22 mouse cellular contexts compared by ENCODE assay signal in the genomic region with DNA sequence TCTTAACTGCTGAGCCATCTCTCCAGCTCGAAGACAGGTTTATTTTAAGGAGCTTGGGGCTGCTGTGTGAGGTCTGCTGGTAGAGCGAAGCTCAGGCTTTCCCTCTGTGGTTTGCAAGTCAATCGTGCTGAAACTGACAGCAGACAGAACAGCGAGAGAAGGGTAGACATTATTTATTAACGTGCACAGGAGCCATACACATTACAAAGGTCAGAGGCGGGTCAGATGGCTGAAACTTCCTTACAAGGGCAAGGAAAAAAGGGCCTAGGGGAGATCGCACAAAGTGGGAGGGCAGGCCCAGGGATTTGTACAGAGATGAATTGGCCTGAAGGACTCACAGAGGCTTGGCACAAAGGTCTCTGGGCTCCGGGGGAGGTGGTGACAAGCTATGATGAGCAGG. TPM values are rescaled to one million over a fixed set of nuclear protein-coding genes. Genes with fewer than 3 reads are reported as not detected.
DNase-seq lines count a peak whose midpoint lies in the region; ATAC-seq and TF ChIP-seq lines count a peak whose summit lies in the region.
"Had no signal": no experiment of that assay in that cellular context is flagged by ENCODE, and none has a peak within 500 bp of the region (broad histone marks: within the 10 kb centered on the region; RNA-seq: fewer than 3 reads in every experiment).

No protein-coding gene starts in this region.

- DNase-seq in hindbrain, postnatal 0 days (ENCODE audit: low spot score) = no peak
- DNase-seq in kidney, postnatal 10 days = no peak
- DNase-seq in retina, postnatal 1 day = peak; percentile 26
- DNase-seq in testis, postnatal 10 days (ENCODE audit: low spot score) = no peak
- DNase-seq in right cerebral cortex, adult 2 months (ENCODE audit: low spot score in 2 of 2) = no peak
- DNase-seq: adrenal gland, postnatal 25 days; cerebellum, adult 8-10 months; cerebellum, postnatal 36 days; gastrocnemius, postnatal 10 days; lung, postnatal 10 days; right cerebral cortex, postnatal 14 days; thymus, postnatal 25 days had no signal

- no peak overlapping the region for H3K4me3 ChIP-seq in hindbrain, embryonic 13.5 days
- no peak overlapping the region for H3K4me3 ChIP-seq in hindbrain, postnatal 0 days (ENCODE audit: low read length)
- H3K4me3 ChIP-seq in kidney, embryonic 16.5 days (ENCODE audit: low read length) = no peak overlapping the region
- no peak overlapping the region for H3K4me3 ChIP-seq in intestine, embryonic 16.5 days (ENCODE audit: low read length)
- H3K4me3 ChIP-seq: forebrain, embryonic 10.5 days; hindbrain, embryonic 12.5 days; layer of hippocampus, adult 2 months; neural tube, embryonic 12.5 days had no signal

- ATAC-seq in hindbrain, embryonic 13.5 days (ENCODE audit: low FRiP score) = no peak
- no peak for ATAC-seq in hindbrain, postnatal 0 days
- ATAC-seq in kidney, embryonic 16.5 days (ENCODE audit: low FRiP score, low TSS enrichment) = peak; percentile 84
- peak; percentile 74 for ATAC-seq in intestine, embryonic 16.5 days
- ATAC-seq: forebrain, embryonic 16.5 days; inflammation-experienced regulatory T-cells, adult 6 months had no signal

- no peaks in the 10 kb centered on the region for H3K9me3 ChIP-seq in hindbrain, embryonic 13.5 days
- H3K9me3 ChIP-seq in hindbrain, postnatal 0 days (ENCODE audit: low read length) = no peaks in the 10 kb centered on the region
- H3K9me3 ChIP-seq in kidney, embryonic 16.5 days (ENCODE audit: low read length) = peaks cover 5% of the 10 kb centered on the region
- H3K9me3 ChIP-seq in intestine, embryonic 16.5 days (ENCODE audit: control insufficient read depth, low read length) = no peaks in the 10 kb centered on the region
- H3K9me3 ChIP-seq: hindbrain, embryonic 12.5 days; neural tube, embryonic 12.5 days had no signal

- 63% methylated on average over 8 of the region's 8 CpGs for WGBS in hindbrain, embryonic 13.5 days
- WGBS in hindbrain, postnatal 0 days = 65% methylated on average over 8 of the region's 8 CpGs
- 24% methylated on average over 8 of the region's 8 CpGs for WGBS in kidney, embryonic 16.5 days
- 25% methylated on average over 8 of the region's 8 CpGs for WGBS in intestine, embryonic 16.5 days

- TF ChIP-seq CTCF in hindbrain, postnatal 0 days (IDR thresholded peaks at IDR 0.05; ENCODE audit: low read depth) = no peak

- H3K36me3 ChIP-seq in hindbrain, embryonic 13.5 days = no peaks in the 10 kb centered on the region
- no peaks in the 10 kb centered on the region for H3K36me3 ChIP-seq in hindbrain, postnatal 0 days (ENCODE audit: insufficient read depth, low read length)
- H3K36me3 ChIP-seq in kidney, embryonic 16.5 days (ENCODE audit: insufficient read depth, low read length) = no peaks in the 10 kb centered on the region
- H3K36me3 ChIP-seq in intestine, embryonic 16.5 days (ENCODE audit: control insufficient read depth, insufficient read depth, low read length) = no peaks in the 10 kb centered on the region
- H3K36me3 ChIP-seq: forebrain, embryonic 10.5 days; hindbrain, embryonic 12.5 days; neural tube, embryonic 12.5 days had no signal

- 0 out of 2 replicates have a peak, but pooled peaks cover 11% of the 10 kb centered on the region for H3K4me1 ChIP-seq in hindbrain, embryonic 13.5 days (replicated peaks)
- 0 out of 2 replicates have a peak, but pooled peaks cover 4% of the 10 kb centered on the region for H3K4me1 ChIP-seq in hindbrain, postnatal 0 days (ENCODE audit: insufficient read depth, low read length)
- 0 out of 2 replicates have a peak, but pooled peaks cover 5% of the 10 kb centered on the region for H3K4me1 ChIP-seq in kidney, embryonic 16.5 days (ENCODE audit: insufficient read depth, low read length)
- peaks cover 6% of the 10 kb centered on the region; the same call in 1 of the 2 replicates for H3K4me1 ChIP-seq in intestine, embryonic 16.5 days (ENCODE audit: control insufficient read depth, insufficient read depth, low read length)
- H3K4me1 ChIP-seq: hindbrain, embryonic 12.5 days; neural tube, embryonic 12.5 days had no signal

- H3K4me2 ChIP-seq in hindbrain, embryonic 13.5 days = no peak overlapping the region
- H3K4me2 ChIP-seq in hindbrain, postnatal 0 days (ENCODE audit: low read depth, low read length) = no peak overlapping the region
- no peak overlapping the region for H3K4me2 ChIP-seq in kidney, embryonic 16.5 days (replicated peaks; ENCODE audit: low read depth, low read length)
- H3K4me2 ChIP-seq in intestine, embryonic 16.5 days (ENCODE audit: low read depth, low read length) = no peak overlapping the region
- H3K4me2 ChIP-seq: hindbrain, embryonic 12.5 days; midbrain, embryonic 11.5 days; neural tube, embryonic 12.5 days had no signal

- H3K9ac ChIP-seq in hindbrain, embryonic 13.5 days = no peak overlapping the region
- no peak overlapping the region for H3K9ac ChIP-seq in hindbrain, postnatal 0 days (replicated peaks; ENCODE audit: low read length)
- H3K9ac ChIP-seq in kidney, embryonic 16.5 days (replicated peaks; ENCODE audit: low read length) = no peak overlapping the region; the same call in 1 of the 2 replicates
- 0 out of 2 replicates have a peak overlapping the region, but pooled peaks have one; percentile 33 for H3K9ac ChIP-seq in intestine, embryonic 16.5 days (ENCODE audit: low read depth, low read length)
- H3K9ac ChIP-seq: hindbrain, embryonic 12.5 days; neural tube, embryonic 12.5 days had no signal

- H3K27ac ChIP-seq in hindbrain, embryonic 13.5 days = 0 out of 2 replicates have a peak overlapping the region, but pooled peaks have one; percentile 30
- no peak overlapping the region for H3K27ac ChIP-seq in hindbrain, postnatal 0 days
- peak overlapping the region; percentile 67 for H3K27ac ChIP-seq in kidney, embryonic 16.5 days (ENCODE audit: low read length)
- peak overlapping the region; percentile 31; the same call in 1 of the 2 replicates for H3K27ac ChIP-seq in intestine, embryonic 16.5 days (ENCODE audit: low read length)
- H3K27ac ChIP-seq: forebrain, embryonic 10.5 days; hindbrain, embryonic 12.5 days; layer of hippocampus, adult 2 months; neural tube, embryonic 12.5 days had no signal

- no peaks in the 10 kb centered on the region for H3K27me3 ChIP-seq in hindbrain, embryonic 13.5 days
- H3K27me3 ChIP-seq in hindbrain, postnatal 0 days (ENCODE audit: insufficient read depth, low read length) = no peaks in the 10 kb centered on the region
- no peaks in the 10 kb centered on the region for H3K27me3 ChIP-seq in kidney, embryonic 16.5 days (ENCODE audit: insufficient read depth, low read length)
- H3K27me3 ChIP-seq in intestine, embryonic 16.5 days (replicated peaks; ENCODE audit: control insufficient read depth, insufficient read depth, low read length) = no peaks in the 10 kb centered on the region
- H3K27me3 ChIP-seq: hindbrain, embryonic 12.5 days; neural tube, embryonic 12.5 days had no signal

RNA-seq across cellular contexts. Expression of a gene that starts 15.1 kb away (rescaled TPM):
- 42.5 and 48.2 TPM in 2 replicates for polyA plus RNA-seq in hindbrain, embryonic 13.5 days (2015; fragmentation: Nextera tagmentation; extraction: Ambion mirVana)
- 31.2 and 36.7 TPM in 2 replicates for total RNA-seq in hindbrain, postnatal 0 days (2014; rRNA removed)
- polyA plus RNA-seq in hindbrain, postnatal 0 days (2015; fragmentation: Nextera tagmentation; extraction: Ambion mirVana) = 25.0 and 25.1 TPM in 2 replicates
- 38.2 and 44.5 TPM in 2 replicates for polyA plus RNA-seq in kidney, embryonic 16.5 days (2015; fragmentation: Nextera tagmentation; extraction: Ambion mirVana)
- 25.7 and 27.4 TPM in 2 replicates for polyA plus RNA-seq in intestine, embryonic 16.5 days (2015; fragmentation: Nextera tagmentation; extraction: Ambion mirVana)

RNA-seq across cellular contexts. Expression of a gene that starts 29.5 kb away (rescaled TPM):
- polyA plus RNA-seq in hindbrain, embryonic 13.5 days (2015; fragmentation: Nextera tagmentation; extraction: Ambion mirVana) = 399 and 414 TPM in 2 replicates
- total RNA-seq in hindbrain, postnatal 0 days (2014; rRNA removed) = 226 and 267 TPM in 2 replicates
- polyA plus RNA-seq in hindbrain, postnatal 0 days (2015; fragmentation: Nextera tagmentation; extraction: Ambion mirVana) = 562 and 575 TPM in 2 replicates
- 262 and 271 TPM in 2 replicates for polyA plus RNA-seq in kidney, embryonic 16.5 days (2015; fragmentation: Nextera tagmentation; extraction: Ambion mirVana)
- polyA plus RNA-seq in intestine, embryonic 16.5 days (2015; fragmentation: Nextera tagmentation; extraction: Ambion mirVana) = 467 and 488 TPM in 2 replicates

RNA-seq across cellular contexts. Expression of a gene that starts 29.6 kb away (rescaled TPM):
- polyA plus RNA-seq in hindbrain, embryonic 13.5 days (2015; fragmentation: Nextera tagmentation; extraction: Ambion mirVana) = 33.2 and 38.5 TPM in 2 replicates
- 50.9 and 56.5 TPM in 2 replicates for total RNA-seq in hindbrain, postnatal 0 days (2014; rRNA removed)
- 26.3 and 26.8 TPM in 2 replicates for polyA plus RNA-seq in hindbrain, postnatal 0 days (2015; fragmentation: Nextera tagmentation; extraction: Ambion mirVana)
- 51.6 and 57.8 TPM in 2 replicates for polyA plus RNA-seq in kidney, embryonic 16.5 days (2015; fragmentation: Nextera tagmentation; extraction: Ambion mirVana)
- polyA plus RNA-seq in intestine, embryonic 16.5 days (2015; fragmentation: Nextera tagmentation; extraction: Ambion mirVana) = 39.5 and 42.3 TPM in 2 replicates

Comparison
In these comparisons a context has a peak if more than half of its experiments do, and no peak if none do; other contexts are left out.
1. ATAC-seq: peak in kidney, embryonic 16.5 days (single experiment) and intestine, embryonic 16.5 days (single experiment); none in hindbrain, embryonic 13.5 days (single experiment) and hindbrain, postnatal 0 days (single experiment).